Mouse (Mus musculus) liver, embryonic 14.5 days (tissue): ENCODE results near the gene Rassf1.

ENCODE experiments used
- CTCF ChIP-seq: IDR thresholded peaks from 2 replicates; pipeline ENCODE4 v1.5.1; 2016; ENCODE audit warnings: antibody characterized with exemption, low read depth, control low read depth
- EP300 ChIP-seq: IDR thresholded peaks from 2 replicates; pipeline ENCODE4 v1.6.1; 2016; ENCODE audit warnings: antibody characterized with exemption, low read depth

- TF ChIP-seq CTCF: no peak
- TF ChIP-seq EP300: no peak
These were observed 29.5 kb upstream of the Rassf1 start for GRCm38 (mm10) chr9:107521711-107522399.
